Mouse (Mus musculus): ENCODE data around the gene Bank1. TPM values are rescaled to one million over a fixed set of nuclear protein-coding genes. Genes with fewer than 3 reads are reported as not detected.

The Bank1 gene
- polyA plus RNA-seq (2014; fragmentation: Illumina TruSeq; extraction: RNeasy Lipid Tissue Mini Kit (QIAGEN cat#74804); ENCODE audit: low read depth, low replicate concordance): 0.93 TPM

GRCm38 (mm10) chr3:136325783-136326182, at the start of gene Bank1:
Gene Bank1 (minus strand): TSS chr3:136326066.

